ENCODE assay signal across 19 mouse cellular contexts in genomic region chr19:55313649-55314048, GRCm38 (mm10). TPM values are rescaled to one million over a fixed set of nuclear protein-coding genes. Genes with fewer than 3 reads are reported as not detected.
DNase-seq lines count a peak whose midpoint lies in the region; ATAC-seq and TF ChIP-seq lines count a peak whose summit lies in the region.
"Had no signal": no experiment of that assay in that cellular context is flagged by ENCODE, and none has a peak within 500 bp of the region (broad histone marks: within the 10 kb centered on the region; RNA-seq: fewer than 3 reads in every experiment).

No protein-coding gene starts in this region.

- 89% methylated on average over 2 of the region's 2 CpGs for WGBS in hindbrain, embryonic 15.5 days
- 100% methylated on average over 2 of the region's 2 CpGs for WGBS in hindbrain, embryonic 16.5 days
- WGBS in neural tube, embryonic 13.5 days = 88% methylated on average over 2 of the region's 2 CpGs
- 84% methylated on average over 2 of the region's 2 CpGs for WGBS in liver, embryonic 14.5 days (ENCODE audit: insufficient replicate concordance)

- no peak for TF ChIP-seq EP300 in liver, embryonic 14.5 days (IDR thresholded peaks at IDR 0.05; ENCODE audit: low read depth)

- no peak overlapping the region for H3K4me3 ChIP-seq in hindbrain, embryonic 15.5 days
- H3K4me3 ChIP-seq in hindbrain, embryonic 16.5 days (ENCODE audit: low read length) = no peak overlapping the region
- H3K4me3 ChIP-seq in neural tube, embryonic 13.5 days = no peak overlapping the region
- H3K4me3 ChIP-seq in liver, embryonic 14.5 days (ENCODE audit: insufficient read depth in 1 of 2, low read depth in 2 of 2, low read length in 2 of 2) = no peak overlapping the region
- H3K4me3 ChIP-seq: left cerebral cortex, adult 2 months had no signal

- intact Hi-C loops in gastrocnemius, postnatal 14 days (cut with DNase I; ENCODE audit: low total_unique reads) = no loop called here

- H3K4me1 ChIP-seq in hindbrain, embryonic 15.5 days (replicated peaks) = peaks cover 35% of the 10 kb centered on the region
- H3K4me1 ChIP-seq in hindbrain, embryonic 16.5 days (ENCODE audit: control insufficient read depth, insufficient read depth, low read depth, low read length) = peaks cover 17% of the 10 kb centered on the region
- H3K4me1 ChIP-seq in neural tube, embryonic 13.5 days (replicated peaks) = peaks cover 41% of the 10 kb centered on the region
- H3K4me1 ChIP-seq in liver, embryonic 14.5 days (replicated peaks; ENCODE audit: control insufficient read depth in 2 of 2, insufficient read depth in 2 of 2, low read length in 1 of 2) = peaks cover 8 to 14% of the 10 kb centered on the region in 2 experiments; a peak in 3 of 4 replicates

- no peak for DNase-seq in neural tube, embryonic 10.5 days (ENCODE audit: extremely low spot score, low spot score)
- no peak for DNase-seq in liver, embryonic 14.5 days (ENCODE audit: low read depth in 3 of 3, low spot score in 3 of 3)
- no peak for DNase-seq in gastrocnemius, postnatal 14 days
- DNase-seq in MN1 (ENCODE audit: low spot score) = no peak
- DNase-seq: adrenal gland, postnatal 25 days; cerebellum, adult 9-10 months; kidney, adult 2 months; kidney, postnatal 10 days; lung, postnatal 10 days; retina, postnatal 1 day; right cerebral cortex, postnatal 25 days; spleen, adult 18-20 months; thymus, postnatal 25 days had no signal

- H3K27me3 ChIP-seq in hindbrain, embryonic 15.5 days = no peaks in the 10 kb centered on the region
- no peaks in the 10 kb centered on the region for H3K27me3 ChIP-seq in hindbrain, embryonic 16.5 days (replicated peaks; ENCODE audit: control insufficient read depth, insufficient read depth, low read length)
- H3K27me3 ChIP-seq in neural tube, embryonic 13.5 days = no peaks in the 10 kb centered on the region
- H3K27me3 ChIP-seq in liver, embryonic 14.5 days (ENCODE audit: control insufficient read depth, insufficient read depth, low read length) = no peaks in the 10 kb centered on the region

- no peak for TF ChIP-seq CTCF in liver, embryonic 14.5 days (IDR thresholded peaks at IDR 0.05; ENCODE audit: low read depth)

- no peaks in the 10 kb centered on the region for H3K9me3 ChIP-seq in hindbrain, embryonic 15.5 days
- no peaks in the 10 kb centered on the region for H3K9me3 ChIP-seq in hindbrain, embryonic 16.5 days (ENCODE audit: control insufficient read depth, low read length)
- H3K9me3 ChIP-seq in neural tube, embryonic 13.5 days = no peaks in the 10 kb centered on the region
- no peaks in the 10 kb centered on the region for H3K9me3 ChIP-seq in liver, embryonic 14.5 days (ENCODE audit: control insufficient read depth, low read length)
- H3K9me3 ChIP-seq: hindbrain, embryonic 10.5 days had no signal

- H3K9ac ChIP-seq in hindbrain, embryonic 15.5 days = no peak overlapping the region
- H3K9ac ChIP-seq in hindbrain, embryonic 16.5 days (ENCODE audit: low read depth, low read length) = no peak overlapping the region
- H3K9ac ChIP-seq in neural tube, embryonic 13.5 days = 0 out of 2 replicates have a peak overlapping the region, but pooled peaks have one; percentile 19
- no peak overlapping the region; the same call in 1 of the 2 replicates for H3K9ac ChIP-seq in liver, embryonic 14.5 days (replicated peaks)

- no peak for ATAC-seq in hindbrain, embryonic 15.5 days (ENCODE audit: low FRiP score, low read depth)
- no peak for ATAC-seq in hindbrain, embryonic 16.5 days
- no peak for ATAC-seq in neural tube, embryonic 13.5 days (ENCODE audit: low read depth)
- ATAC-seq in liver, embryonic 14.5 days (ENCODE audit: insufficient read depth) = no peak

- no peak overlapping the region for H3K27ac ChIP-seq in hindbrain, embryonic 15.5 days (replicated peaks)
- H3K27ac ChIP-seq in hindbrain, embryonic 16.5 days (ENCODE audit: low read depth, low read length) = no peak overlapping the region
- no peak overlapping the region for H3K27ac ChIP-seq in neural tube, embryonic 13.5 days (replicated peaks)
- no peak overlapping the region for H3K27ac ChIP-seq in liver, embryonic 14.5 days
- H3K27ac ChIP-seq: hindbrain, embryonic 10.5 days; left cerebral cortex, adult 2 months had no signal

- H3K4me2 ChIP-seq in hindbrain, embryonic 15.5 days = peak overlapping the region; percentile 13
- H3K4me2 ChIP-seq in hindbrain, embryonic 16.5 days (ENCODE audit: low read length) = no peak overlapping the region
- H3K4me2 ChIP-seq in neural tube, embryonic 13.5 days = no peak overlapping the region
- H3K4me2 ChIP-seq in liver, embryonic 14.5 days (ENCODE audit: low read depth) = peak overlapping the region; percentile 83
- H3K4me2 ChIP-seq: midbrain, embryonic 11.5 days had no signal

- H3K36me3 ChIP-seq in hindbrain, embryonic 15.5 days = peaks cover 27% of the 10 kb centered on the region
- H3K36me3 ChIP-seq in hindbrain, embryonic 16.5 days (ENCODE audit: control insufficient read depth, insufficient read depth, low read length) = peaks cover 21% of the 10 kb centered on the region
- peaks cover 38% of the 10 kb centered on the region for H3K36me3 ChIP-seq in neural tube, embryonic 13.5 days
- H3K36me3 ChIP-seq in liver, embryonic 14.5 days (replicated peaks; ENCODE audit: control insufficient read depth, insufficient read depth, low read depth) = peaks cover 31% of the 10 kb centered on the region

RNA-seq across cellular contexts. Expression of gene Zdhhc6, which starts 2.2 kb away (rescaled TPM):
- polyA plus RNA-seq in hindbrain, embryonic 15.5 days (2015; fragmentation: Nextera tagmentation; extraction: Ambion mirVana) = 67.4 and 71.1 TPM in 2 replicates
- polyA plus RNA-seq in hindbrain, embryonic 16.5 days (2015; fragmentation: Nextera tagmentation; extraction: Ambion mirVana) = 65.8 and 71.4 TPM in 2 replicates
- polyA plus RNA-seq in neural tube, embryonic 13.5 days (2015; fragmentation: Nextera tagmentation; extraction: Ambion mirVana) = 66.6 and 78.1 TPM in 2 replicates
- polyA plus RNA-seq in liver, embryonic 14.5 days (2012; rRNA removed) = 10.6 and 14.2 TPM in 2 replicates
- 51.3 and 51.7 TPM in 2 replicates for polyA plus RNA-seq in liver, embryonic 14.5 days (2014; fragmentation: Nextera tagmentation; extraction: Ambion mirVana)
- total RNA-seq in gastrocnemius, postnatal 14 days (2021) = 10 to 100 TPM; 14.9 to 18.3 TPM

RNA-seq across cellular contexts. Expression of gene Vti1a, which starts 2.4 kb away (rescaled TPM):
- 35.2 and 35.6 TPM in 2 replicates for polyA plus RNA-seq in hindbrain, embryonic 15.5 days (2015; fragmentation: Nextera tagmentation; extraction: Ambion mirVana)
- polyA plus RNA-seq in hindbrain, embryonic 16.5 days (2015; fragmentation: Nextera tagmentation; extraction: Ambion mirVana) = 36.7 and 37.1 TPM in 2 replicates
- 28.8 and 31.2 TPM in 2 replicates for polyA plus RNA-seq in neural tube, embryonic 13.5 days (2015; fragmentation: Nextera tagmentation; extraction: Ambion mirVana)
- polyA plus RNA-seq in liver, embryonic 14.5 days (2012; rRNA removed) = 4.6 and 6.9 TPM in 2 replicates
- polyA plus RNA-seq in liver, embryonic 14.5 days (2014; fragmentation: Nextera tagmentation; extraction: Ambion mirVana) = 10.9 and 11.9 TPM in 2 replicates
- total RNA-seq in gastrocnemius, postnatal 14 days (2021) = 10 to 100 TPM; 14.4 to 14.6 TPM

Comparison
In these comparisons a context has a peak if more than half of its experiments do, and no peak if none do; other contexts are left out.
1. H3K4me2 ChIP-seq: peak in hindbrain, embryonic 15.5 days (single experiment) and liver, embryonic 14.5 days (single experiment); none in hindbrain, embryonic 16.5 days (single experiment) and neural tube, embryonic 13.5 days (single experiment).